Mouse (Mus musculus) heart, adult 2 months (tissue): ENCODE data around the gene Col8a1.

ENCODE experiments used
- CTCF ChIP-seq: fragments of 200-600 bp; IDR thresholded peaks from 2 replicates; pipeline ENCODE4 v1.8.1; 2022; ENCODE audit warnings: antibody characterized with exemption, mild to moderate bottlenecking, moderate library complexity
- EP300 ChIP-seq: fragments of 200-500 bp; IDR thresholded peaks from 2 replicates; pipeline ENCODE4 v1.6.1; 2011; ENCODE audit warnings: low read depth, low read length, control low read depth; ENCODE audit not compliant: insufficient read depth
- POLR2A ChIP-seq: fragments of 200-500 bp; IDR thresholded peaks from 2 replicates; pipeline ENCODE4 v1.6.1; 2011; ENCODE audit warnings: mild to moderate bottlenecking, low read depth, low read length, control low read depth; ENCODE audit not compliant: insufficient read depth

DNA sequence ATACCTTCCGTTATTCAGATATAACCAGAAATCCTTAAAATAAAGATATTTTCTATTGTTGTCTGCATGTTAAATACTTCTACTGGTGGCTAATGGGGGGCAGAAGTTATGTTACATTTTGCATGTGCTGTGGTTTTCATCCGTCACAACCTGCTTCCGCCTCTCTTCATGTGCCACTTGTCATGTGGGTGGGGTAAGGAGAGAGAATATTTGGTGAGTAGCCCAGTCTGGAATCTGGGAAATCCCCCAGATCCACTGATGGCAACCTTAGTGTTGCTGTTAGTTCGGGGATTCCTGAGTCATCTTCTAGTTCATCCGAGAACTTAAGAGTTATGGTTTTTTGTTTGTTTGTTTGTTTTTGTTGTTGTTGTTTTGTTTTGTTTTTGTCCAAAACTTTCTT, 55.8 kb downstream of the Col8a1 start:
- TF ChIP-seq POLR2A = no peak
- TF ChIP-seq CTCF = no peak
- no peak for TF ChIP-seq EP300
